Mouse (Mus musculus): ENCODE results near the gene Nop53. TPM values are rescaled to one million over a fixed set of nuclear protein-coding genes. Genes with fewer than 3 reads are reported as not detected.

Gene Nop53
- total RNA-seq, 2 experiments from 2014 or later, result 104 TPM

GRCm38 (mm10) chr7:15901366-15902048 is 44.4 kb downstream of the Nop53 start:
- intact Hi-C loops (cut with DNase I), result no loop called here

GRCm38 (mm10) chr7:15894251-15894650 is 51.6 kb downstream of the Nop53 start:
- intact Hi-C loops (cut with DNase I), result no loop called here

More at GRCm38 (mm10) chr7:15901366-15902048, 44.4 kb downstream of the Nop53 start:
- no peak for DNase-seq (ENCODE audit: extremely low spot score in 1 of 2, low spot score in 2 of 2)

More at GRCm38 (mm10) chr7:15894251-15894650, 51.6 kb downstream of the Nop53 start:
- DNase-seq (ENCODE audit: extremely low spot score in 1 of 2, low spot score in 2 of 2), result no peak

Other genes starting within 250 kb of the Nop53 start
- not detected for gene Obox5, start 195.9 kb downstream of the Nop53 start, total RNA-seq (2021)
- not detected for gene Obox6, start 106.4 kb downstream of the Nop53 start, total RNA-seq (2021)
- gene Crx, start 66.1 kb downstream of the Nop53 start, total RNA-seq (2021), result not detected
- under 1 TPM; 0.16 to 0.30 TPM for gene Crxos, start 63.5 kb downstream of the Nop53 start, total RNA-seq (2021)
- 1,000 to 10,000 TPM; 1,526 to 1,528 TPM for gene Selenow, start 23.7 kb downstream of the Nop53 start, total RNA-seq (2021)
- 1 to 10 TPM; 7.1 to 7.5 TPM for gene Ehd2, start 21.5 kb upstream of the Nop53 start, total RNA-seq (2021)
- gene Bicra, start 101.8 kb upstream of the Nop53 start, total RNA-seq (2021), result 10 to 100 TPM; 13.4 to 14.1 TPM
- gene Zfp541, start 115.7 kb upstream of the Nop53 start, total RNA-seq (2021), result under 1 TPM; 0.26 to 0.58 TPM
- 100 to 1,000 TPM; 181 TPM for gene Napa, start 152.4 kb upstream of the Nop53 start, total RNA-seq (2021)
- gene Kptn, start 173.8 kb upstream of the Nop53 start, total RNA-seq (2021), result 10 to 100 TPM; 47.3 to 47.7 TPM
- 100 to 1,000 TPM; 285 to 298 TPM for gene Slc8a2, start 183.8 kb upstream of the Nop53 start, total RNA-seq (2021)
- gene Meis3, start 229.0 kb upstream of the Nop53 start, total RNA-seq (2021), result 10 to 100 TPM; 42.4 to 46.4 TPM

All from left cerebral cortex, postnatal 10 days (tissue).